Mouse (Mus musculus): Measurements from ENCODE around the gene Ccdc97.

The Ccdc97 gene

GRCm38 (mm10) chr7:25679971-25680370, 38.9 kb downstream of the Ccdc97 start:
- in situ Hi-C loops (cut with MboI; ENCODE audit: unreplicated experiment in 2 of 2), result loop anchor here (5.0 kb wide), 3 partner anchors 37 to 72 kb away; partner anchors contain the start of genes Ccdc97 (in 1 of the 2) and Hnrnpul1 (in 1 of the 2)

- in situ Hi-C loops (cut with MboI; ENCODE audit: unreplicated experiment in 2 of 2), result no loop called here
Measured at GRCm38 (mm10) chr7:25677013-25677412, 41.9 kb downstream of the Ccdc97 start.

GRCm38 (mm10) chr7:25676085-25676781, 42.7 kb downstream of the Ccdc97 start:
- in situ Hi-C loops (cut with MboI; ENCODE audit: unreplicated experiment in 2 of 2), result no loop called here

GRCm38 (mm10) chr7:25675405-25675804, 43.5 kb downstream of the Ccdc97 start:
- in situ Hi-C loops (cut with MboI; ENCODE audit: unreplicated experiment in 2 of 2), result no loop called here

- in situ Hi-C loops (cut with MboI; ENCODE audit: unreplicated experiment in 2 of 2), result no loop called here
Measured at GRCm38 (mm10) chr7:25674719-25675300, 44.1 kb downstream of the Ccdc97 start, which contains the start of gene Tmem91. Tmem91 (minus strand) TSS chr7:25675166.

- in situ Hi-C loops (cut with MboI; ENCODE audit: unreplicated experiment in 2 of 2), result no loop called here
Measured at GRCm38 (mm10) chr7:25674297-25674696, 44.6 kb downstream of the Ccdc97 start.

GRCm38 (mm10) chr7:25672442-25672841, 46.4 kb downstream of the Ccdc97 start:
- in situ Hi-C loops (cut with MboI; ENCODE audit: unreplicated experiment in 2 of 2), result no loop called here

GRCm38 (mm10) chr7:25671686-25672085, 47.2 kb downstream of the Ccdc97 start:
- in situ Hi-C loops (cut with MboI; ENCODE audit: unreplicated experiment in 2 of 2), result no loop called here

GRCm38 (mm10) chr7:25670096-25670495, 48.8 kb downstream of the Ccdc97 start:
- in situ Hi-C loops (cut with MboI; ENCODE audit: unreplicated experiment in 2 of 2), result no loop called here

- in situ Hi-C loops (cut with MboI; ENCODE audit: unreplicated experiment in 2 of 2), result no loop called here
Measured at GRCm38 (mm10) chr7:25669631-25670030, 49.3 kb downstream of the Ccdc97 start.

GRCm38 (mm10) chr7:25669158-25669557, 49.7 kb downstream of the Ccdc97 start:
- in situ Hi-C loops (cut with MboI; ENCODE audit: unreplicated experiment in 2 of 2), result no loop called here

- in situ Hi-C loops (cut with MboI; ENCODE audit: unreplicated experiment in 2 of 2), result no loop called here
Measured at GRCm38 (mm10) chr7:25666381-25666780, 52.5 kb downstream of the Ccdc97 start.
